Mouse (Mus musculus) lung, adult 2 months (tissue): ENCODE results near the gene Disp1.

Source experiments
- CTCF ChIP-seq: fragments of 200-500 bp; IDR thresholded peaks from 2 replicates; pipeline ENCODE4 v1.5.1; 2011; ENCODE audit warnings: mild to moderate bottlenecking, low read length, control low read depth; ENCODE audit not compliant: insufficient read depth
- POLR2A ChIP-seq: fragments of 200-500 bp; IDR thresholded peaks from 2 replicates; pipeline ENCODE4 v1.6.1; 2011; ENCODE audit warnings: low read depth, mild to moderate bottlenecking, control low read depth, low read length, borderline replicate concordance; ENCODE audit errors: extremely low read depth

- no peak for TF ChIP-seq POLR2A
- no peak for TF ChIP-seq CTCF
These were observed 97.6 kb downstream of the Disp1 start for GRCm38 (mm10) chr1:183123725-183124124.
